Mouse (Mus musculus) left cerebral cortex, adult 2 months (tissue): ENCODE measurements around the gene Fkbp8. TPM values are rescaled to one million over a fixed set of nuclear protein-coding genes. Genes with fewer than 3 reads are reported as not detected.
"Not testable (repeated sequence)": the region's sequence is repeated elsewhere in the genome, so short reads cannot be mapped to it uniquely, and the experiment has no call there.

Experiments used
- DNase-seq, 2 experiments: peaks; one replicate each; pipeline ENCODE4 v3.0.0; 2021 to 2022; ENCODE audit warnings: low spot score in 2 of 2, mixed read lengths in 1 of 2; ENCODE audit errors: extremely low spot score in 1 of 2
- H3K27ac ChIP-seq: fragments of 200-600 bp; 2 replicates; pipeline ENCODE4 v1.8.1; 2022
- H3K4me3 ChIP-seq: fragments of 200-600 bp; 2 replicates; pipeline ENCODE4 v1.8.1; 2022
- CTCF ChIP-seq: fragments of 200-600 bp; IDR thresholded peaks from 2 replicates; pipeline ENCODE4 v1.8.1; 2022; ENCODE audit warnings: antibody characterized with exemption, mild to moderate bottlenecking, moderate library complexity
- intact Hi-C: fragments of 180-260 bp; cut with DNase I; formaldehyde crosslinking; loops from one replicate; pipeline ENCODE4 v1.15.1; 2025
- total RNA-seq, 2 experiments: library from RNA; stranded (reverse); gene quantifications; 2 replicates each; pipeline ENCODE4 v1.2.3; 2021

Gene Fkbp8
- total RNA-seq, 2 experiments from 2014 or later = 392 to 410 TPM

DNA sequence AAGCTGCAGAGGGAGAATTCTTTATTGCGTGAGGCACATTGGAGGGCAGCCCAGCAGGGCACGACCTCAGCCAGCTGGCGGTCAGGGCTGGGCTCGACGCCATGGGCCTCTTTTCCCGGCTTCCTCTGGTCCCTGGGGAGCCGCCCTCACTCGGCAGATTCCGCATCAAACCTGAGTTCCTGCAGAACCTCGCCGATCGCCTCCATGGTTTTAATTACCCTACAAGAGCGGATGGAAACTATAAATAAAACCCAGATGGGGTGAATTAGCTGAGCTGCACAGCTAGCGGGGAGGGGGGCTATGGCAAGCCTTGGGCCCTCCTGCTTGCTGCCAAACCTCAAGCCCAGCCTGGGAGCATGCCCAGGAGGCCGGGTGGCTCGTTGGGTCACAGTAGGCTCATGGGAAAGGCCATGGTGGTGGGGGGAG, 23.2 kb upstream of the Fkbp8 start:
- peak in 1 of 2 experiments; percentile 54 for DNase-seq
- no peak overlapping the region for H3K4me3 ChIP-seq
- H3K27ac ChIP-seq = peak overlapping the region; percentile 2
- no peak for TF ChIP-seq CTCF
- intact Hi-C loops = loop anchor here (5.0 to 10.0 kb wide), 2 partner anchors 57 to 150 kb away; partner anchors contain the start of gene Upf1

DNA sequence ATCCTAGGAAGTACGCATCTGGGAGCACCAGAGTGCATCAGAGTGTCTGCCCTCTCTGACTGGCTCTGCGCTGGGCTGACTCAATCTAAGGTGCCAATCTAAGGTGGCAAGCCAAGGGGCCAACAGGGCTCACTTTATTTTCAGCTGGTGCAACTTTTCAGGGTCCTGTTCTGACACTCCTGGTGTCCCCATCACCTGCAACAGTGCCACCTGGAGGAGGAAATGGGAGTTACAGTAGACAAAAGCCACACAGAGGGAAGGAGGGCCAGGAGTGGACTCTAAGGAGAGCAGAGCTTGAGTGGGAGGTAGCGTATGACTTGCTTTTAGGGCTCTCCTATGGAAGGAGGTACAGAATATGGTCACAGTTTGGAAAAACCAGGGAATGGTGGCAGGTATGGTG, 22.7 kb upstream of the Fkbp8 start:
- DNase-seq = peak; percentile 72 to 85
- Histone ChIP-seq H3K27ac (peak overlapping the region; percentile 2; the same call in 1 of the 2 replicates), H3K4me3 (0 out of 2 replicates have a peak overlapping the region, but pooled peaks have one; percentile 9)
- intact Hi-C loops = loop anchor here (1.0 to 10.0 kb wide), 3 partner anchors 58 to 150 kb away; partner anchors contain the start of gene Upf1
- TF ChIP-seq CTCF = peak; percentile 91

DNA sequence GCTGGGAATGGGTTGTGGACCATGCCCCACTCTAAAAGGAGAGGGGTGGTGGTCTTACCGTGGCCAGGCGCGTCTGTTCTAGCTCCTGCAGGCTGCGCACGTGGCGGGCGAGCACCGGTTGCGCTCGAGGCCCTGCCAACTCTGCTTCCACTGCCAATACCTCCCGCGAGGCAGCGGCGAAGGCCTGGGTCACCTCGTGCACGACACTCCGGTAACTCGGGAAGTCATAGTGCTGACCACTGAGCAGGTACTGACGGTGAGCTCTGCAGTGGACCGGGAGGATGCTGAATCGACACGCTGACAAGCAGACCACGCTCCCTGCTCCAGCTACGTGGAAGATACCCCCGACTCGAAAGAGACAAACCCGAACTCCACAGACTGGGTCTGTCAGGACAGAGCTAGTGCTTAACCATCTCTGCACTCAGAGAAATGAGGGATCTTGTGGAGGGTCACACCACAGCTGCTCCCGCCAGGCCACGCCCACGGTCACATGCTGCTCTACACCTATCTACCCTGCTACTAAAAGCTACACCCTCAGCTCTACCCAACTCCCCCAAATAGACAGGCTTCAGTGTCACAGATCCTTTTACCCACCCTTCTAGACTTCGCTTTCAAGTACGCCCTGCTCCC, 21.7 kb upstream of the Fkbp8 start:
- Histone ChIP-seq H3K27ac (peak overlapping the region; percentile 99), H3K4me3 (peak overlapping the region; percentile 73)
- DNase-seq = no peak
- intact Hi-C loops = loop anchor here (1.0 to 10.0 kb wide), 4 partner anchors 33 to 151 kb away; partner anchors contain the start of genes Ell and Upf1
- TF ChIP-seq CTCF = no peak

DNA sequence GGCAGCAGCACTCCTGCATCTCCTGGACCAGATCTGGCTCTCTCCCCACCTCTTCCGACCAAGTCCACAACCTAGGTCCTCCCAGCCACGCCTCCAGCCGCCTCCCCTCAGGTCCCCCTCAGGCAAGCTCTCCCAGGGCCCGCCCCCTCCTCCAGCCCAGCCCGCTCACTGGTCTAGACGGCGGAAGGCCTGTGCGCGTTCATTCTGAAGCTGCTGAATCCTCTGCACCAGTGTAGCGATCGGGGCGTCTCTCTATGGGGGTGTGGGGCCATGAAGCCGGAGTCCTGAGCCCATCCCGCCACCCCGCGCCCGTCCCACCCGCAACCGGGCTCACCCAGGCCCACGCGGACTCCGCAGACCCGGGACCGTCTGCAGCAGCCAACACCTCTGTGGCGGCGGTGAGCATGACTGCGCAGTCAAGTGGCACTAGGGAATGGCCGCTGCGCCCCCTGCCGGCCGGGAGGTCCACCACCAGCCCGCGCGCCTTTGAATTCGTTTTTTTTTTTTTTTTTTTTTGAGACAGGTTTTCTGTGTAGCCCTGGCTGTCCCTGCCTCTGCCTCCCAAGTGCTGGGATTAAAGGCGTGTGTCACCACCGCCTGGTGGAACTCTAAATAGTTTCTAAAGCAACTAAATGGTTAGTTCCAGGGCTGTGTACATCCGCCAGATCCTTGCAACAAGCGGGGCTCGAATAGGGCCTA, 21.0 kb upstream of the Fkbp8 start, which contains the start of gene Rex1bd:
TSS of gene Rex1bd (minus strand) at position 425 of the 699 bp plus-strand sequence.
- Histone ChIP-seq H3K4me3 (peak within 1 kb of the TSS; percentile 73), H3K27ac (peak within 1 kb of the TSS; percentile 99)
- TF ChIP-seq CTCF = peak; percentile 88
- intact Hi-C loops = loop anchor here (1.0 to 10.0 kb wide), 3 partner anchors 32 to 152 kb away; partner anchors contain the start of genes Ell and Upf1
- DNase-seq = peak; percentile 91 to 94

DNA sequence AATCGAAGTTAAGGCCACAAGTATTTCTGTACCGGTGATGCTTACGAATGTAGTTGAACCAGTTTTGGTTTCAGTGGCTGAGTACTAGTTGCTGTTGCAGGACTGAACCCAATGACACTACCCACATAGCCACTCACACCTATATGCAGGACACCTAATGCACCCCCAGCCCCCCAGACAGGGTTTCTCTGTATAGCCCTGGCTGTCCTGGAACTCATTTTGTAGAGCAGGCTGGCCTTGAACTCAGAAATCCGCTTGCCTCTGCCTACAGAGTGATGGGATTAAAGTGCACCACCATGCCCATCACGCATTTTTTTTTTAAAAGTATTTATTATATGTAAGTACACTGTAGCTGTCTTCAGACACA, 20.5 kb upstream of the Fkbp8 start:
- intact Hi-C loops = loop anchor here (2.0 to 10.0 kb wide), 2 partner anchors 32 to 152 kb away; partner anchors contain the start of genes Ell and Upf1
- H3K27ac ChIP-seq = no peak overlapping the region; the same call in 1 of the 2 replicates
- no peak for DNase-seq
- H3K4me3 ChIP-seq = no peak overlapping the region
- no peak for TF ChIP-seq CTCF

DNA sequence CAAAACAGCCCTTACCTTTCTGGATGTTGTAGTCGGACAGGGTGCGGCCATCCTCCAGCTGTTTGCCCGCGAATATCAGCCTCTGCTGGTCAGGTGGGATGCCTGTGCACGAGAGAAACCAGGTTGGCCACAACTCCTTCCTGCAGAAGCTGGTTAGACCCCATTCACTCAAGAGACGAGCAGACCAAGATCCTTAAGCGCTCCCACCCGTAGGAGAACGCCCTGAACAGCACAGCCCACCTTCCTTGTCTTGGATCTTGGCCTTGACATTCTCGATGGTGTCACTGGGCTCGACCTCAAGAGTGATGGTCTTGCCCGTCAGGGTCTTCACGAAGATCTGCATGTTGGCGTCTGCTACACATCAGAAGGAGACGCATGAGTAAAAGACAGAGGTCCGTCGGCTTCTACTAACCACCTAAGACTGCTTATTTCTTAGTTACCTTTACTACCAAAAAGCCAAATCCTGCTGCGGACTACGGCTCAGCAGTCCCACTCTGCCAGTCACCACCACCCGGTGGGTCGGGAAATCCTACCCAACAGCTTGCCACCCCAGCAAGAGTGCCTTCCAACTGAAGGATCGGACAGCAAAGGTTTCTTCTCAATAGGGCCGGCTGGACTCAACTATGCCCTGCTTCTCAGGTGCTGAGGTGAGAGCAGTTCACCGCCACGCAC, 18.1 kb upstream of the Fkbp8 start:
- Histone ChIP-seq H3K27ac (peak overlapping the region; percentile 93), H3K4me3 (peak overlapping the region; percentile 98)
- no peak for DNase-seq
- no peak for TF ChIP-seq CTCF
- intact Hi-C loops = loop anchor here (10.0 kb wide), 1 partner anchor 155 kb away; the partner anchor contains the start of gene Upf1

DNA sequence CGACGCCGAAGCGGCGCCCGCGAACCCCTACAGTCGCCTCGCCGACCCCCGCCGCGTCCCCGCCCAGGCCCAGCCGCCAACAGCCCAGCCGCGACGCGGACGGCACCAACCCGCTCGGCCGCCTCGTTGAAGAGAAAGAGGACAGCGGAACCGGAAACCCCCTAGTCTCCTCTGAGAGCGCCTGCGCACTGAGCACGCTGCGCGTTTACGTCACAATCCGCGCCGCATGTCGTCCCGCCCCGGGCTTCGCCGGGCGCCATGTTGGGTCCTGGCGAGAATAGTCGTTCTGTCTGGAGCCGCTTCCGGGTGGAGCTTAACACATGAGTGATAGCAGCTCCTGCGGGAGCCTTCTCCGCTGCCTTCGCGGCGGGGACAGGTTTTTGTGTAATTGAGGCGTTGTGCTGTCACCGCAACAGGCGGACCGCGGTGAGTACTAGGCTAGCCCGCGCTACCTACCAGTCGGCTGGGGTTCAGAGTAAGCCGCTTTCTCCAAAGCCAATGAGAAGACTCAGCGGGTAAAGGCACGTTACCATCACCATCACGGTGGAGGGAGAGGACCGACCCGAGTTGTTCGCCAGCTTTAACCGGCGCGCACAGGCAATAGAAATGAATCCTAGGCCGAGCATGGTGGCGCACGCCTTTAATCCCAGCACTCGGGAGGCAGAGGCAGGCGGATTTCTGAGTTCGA, 17.2 kb upstream of the Fkbp8 start, which contains the start of gene Uba52:
TSS of gene Uba52 (minus strand) at position 574 of the 688 bp plus-strand sequence.
- peak; percentile 97 to 98 for DNase-seq
- no peak for TF ChIP-seq CTCF
- peak within 1 kb of the TSS; percentile 98 for H3K4me3 ChIP-seq
- H3K27ac ChIP-seq = peak within 1 kb of the TSS; percentile 93
- intact Hi-C loops = no loop called here

DNA sequence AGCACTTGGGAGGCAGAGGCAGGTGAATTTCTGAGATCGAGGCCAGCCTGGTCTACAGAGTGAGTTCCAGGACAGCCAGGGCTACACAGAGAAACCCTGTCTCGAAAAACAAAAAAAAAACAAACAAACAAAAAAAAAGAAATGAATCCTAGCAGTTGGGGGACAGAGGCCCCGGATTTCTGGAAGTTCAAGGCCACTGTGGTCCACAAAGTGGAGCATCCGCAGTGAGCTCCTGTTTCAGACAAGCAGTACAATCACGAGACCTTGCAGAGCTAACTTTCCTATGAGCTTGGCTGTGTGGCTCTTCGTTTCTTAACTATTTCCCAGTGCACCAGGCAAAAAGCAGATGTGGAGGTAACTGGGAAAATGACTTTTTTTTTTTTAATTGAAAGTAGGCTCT, 16.4 kb upstream of the Fkbp8 start:
- intact Hi-C loops, DNase-seq: not testable (repeated sequence)
- peak overlapping the region; percentile 93 for H3K27ac ChIP-seq
- H3K4me3 ChIP-seq = peak overlapping the region; percentile 98

DNA sequence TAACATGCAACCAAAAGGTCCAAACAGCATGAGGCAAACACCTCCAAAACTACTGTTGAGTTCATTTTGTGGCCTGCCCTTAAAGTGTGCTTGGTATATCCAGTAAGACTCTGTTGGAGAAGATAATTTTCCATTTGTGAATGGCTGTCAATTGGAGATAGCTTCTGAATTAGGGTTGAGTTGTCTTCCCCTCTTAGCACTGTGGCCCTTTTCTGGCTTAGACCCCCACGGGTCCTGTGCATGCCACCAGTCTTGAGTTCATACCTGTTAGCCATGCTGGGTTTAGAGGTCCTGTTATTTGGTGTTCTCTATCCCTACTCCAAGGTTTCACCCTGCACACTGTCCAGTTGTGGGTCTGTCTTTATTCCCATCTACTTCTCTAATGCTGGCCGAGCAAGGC, 15.8 kb upstream of the Fkbp8 start:
- DNase-seq = no peak
- intact Hi-C loops = no loop called here
- TF ChIP-seq CTCF = no peak
- no peak overlapping the region for H3K27ac ChIP-seq
- no peak overlapping the region for H3K4me3 ChIP-seq

DNA sequence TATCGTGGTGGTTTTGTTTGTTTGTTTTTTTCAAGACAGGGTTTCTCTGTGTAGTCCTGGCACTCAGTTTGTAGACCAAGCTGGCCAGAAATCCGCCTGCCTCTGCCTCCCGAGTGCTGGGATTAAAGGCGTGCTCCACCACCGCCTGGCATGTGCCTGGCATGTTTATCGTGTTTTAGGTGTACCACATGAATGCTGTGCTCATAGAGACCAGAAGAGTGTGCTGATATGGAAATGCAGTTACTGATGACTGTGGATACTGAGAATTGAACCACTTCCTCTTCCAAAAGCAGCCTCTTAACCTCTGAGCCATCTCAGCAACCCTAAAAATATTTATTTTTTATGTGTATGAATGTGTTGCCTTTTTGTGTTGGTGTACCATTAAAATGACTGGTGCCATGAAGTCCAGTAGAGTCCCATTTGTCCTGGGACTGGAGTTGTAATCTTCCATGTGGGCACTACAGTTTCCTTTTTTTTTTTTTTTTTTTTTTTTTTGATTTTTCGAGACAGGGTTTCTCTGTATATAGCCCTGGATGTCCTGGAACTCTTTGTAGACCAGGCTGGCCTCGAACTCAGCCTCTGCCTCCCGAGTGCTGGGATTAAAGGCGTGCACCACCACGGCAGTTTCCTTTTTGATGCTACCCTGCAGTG, 15.1 kb upstream of the Fkbp8 start:
- TF ChIP-seq CTCF = no peak
- H3K27ac ChIP-seq = no peak overlapping the region; the same call in 1 of the 2 replicates
- H3K4me3 ChIP-seq = no peak overlapping the region
- DNase-seq = no peak
- intact Hi-C loops = no loop called here
